Mouse (Mus musculus) lung, embryonic 14.5 days (tissue): Measurements from ENCODE around the gene Hoxc5. TPM values are rescaled to one million over a fixed set of nuclear protein-coding genes. Genes with fewer than 3 reads are reported as not detected.

Experiments
- ATAC-seq: fragments of 200-750 bp; cut with Nextera tagmentation; 2 replicates; pipeline ENCODE4 v1.8.0; 2017; ENCODE audit warnings: mild to moderate bottlenecking, moderate TSS enrichment, moderate library complexity; ENCODE audit not compliant: insufficient read depth
- DNase-seq: peaks from one replicate; pipeline ENCODE4 v3.0.0-alpha.2; 2015
- H3K27ac ChIP-seq: fragments of 300-500 bp; sonication (generic); 2 replicates; pipeline ENCODE4 v1.5.1; 2014; ENCODE audit warnings: low read depth, mild to moderate bottlenecking, moderate library complexity
- H3K27me3 ChIP-seq: fragments of 300-500 bp; sonication (generic); 2 replicates; pipeline ENCODE4 v1.6.1; 2014; ENCODE audit warnings: low read length, control low read depth; ENCODE audit not compliant: insufficient read depth
- H3K36me3 ChIP-seq: fragments of 300-500 bp; sonication (generic); 2 replicates; pipeline ENCODE4 v1.6.1; 2014; ENCODE audit warnings: control low read depth; ENCODE audit not compliant: insufficient read depth
- H3K4me1 ChIP-seq: fragments of 300-500 bp; sonication (generic); 2 replicates; pipeline ENCODE4 v1.6.1; 2014; ENCODE audit warnings: antibody characterized with exemption, control low read depth; ENCODE audit not compliant: insufficient read depth
- H3K4me2 ChIP-seq: fragments of 300-500 bp; sonication (generic); 2 replicates; pipeline ENCODE4 v1.6.1; 2014; ENCODE audit warnings: mild to moderate bottlenecking
- H3K4me3 ChIP-seq: fragments of 300-500 bp; sonication (generic); 2 replicates; pipeline ENCODE4 v1.5.1; 2014; ENCODE audit warnings: low read depth, low read length
- H3K9ac ChIP-seq: fragments of 300-500 bp; sonication (generic); 2 replicates; pipeline ENCODE4 v1.6.1; 2014
- H3K9me3 ChIP-seq: fragments of 300-500 bp; sonication (generic); 2 replicates; pipeline ENCODE4 v1.6.1; 2016; ENCODE audit warnings: low read depth, low read length, control low read depth
- CTCF ChIP-seq: IDR thresholded peaks from 2 replicates; pipeline ENCODE4 v1.5.1; 2016; ENCODE audit warnings: antibody characterized with exemption, low read depth
- WGBS: fragments of 180-500 bp; shearing (Covaris S2); extraction: QIAGEN DNeasy Blood & Tissue Kit; methylation state at CpG from one replicate; pipeline ENCODE4 v1.1.7; 2014; 5-methylcytosine and 5-hydroxymethylcytosine counted together
- polyA plus RNA-seq: library from polyadenylated mRNA; unstranded; fragments of >200 nt; fragmentation: Nextera tagmentation; extraction: Ambion mirVana; gene quantifications from 2 replicates; pipeline ENCODE4 v1.2.1, GENCODE M21; 2014

The Hoxc5 gene
- polyA plus RNA-seq, 1 experiment from 2014 or later = 0.62 TPM

GRCm38 (mm10) chr15:102922012-102922362 lies 45.3 kb upstream of the Hoxc5 start:
- H3K4me1 ChIP-seq = no peaks in the 10 kb centered on the region
- no peak overlapping the region for H3K9ac ChIP-seq
- DNase-seq (peak; percentile 62), ATAC-seq (peak; percentile 56)
- H3K9me3 ChIP-seq = no peaks in the 10 kb centered on the region
- H3K4me3 ChIP-seq = 0 out of 2 replicates have a peak overlapping the region, but pooled peaks have one; percentile 5
- H3K27me3 ChIP-seq = peaks cover 99% of the 10 kb centered on the region
- H3K27ac ChIP-seq = no peak overlapping the region
- under 1% methylated on average over 24 of the region's 24 CpGs for WGBS
- no peak overlapping the region for H3K4me2 ChIP-seq
- TF ChIP-seq CTCF = no peak
- no peaks in the 10 kb centered on the region for H3K36me3 ChIP-seq

GRCm38 (mm10) chr15:102922636-102923500 lies 44.4 kb upstream of the Hoxc5 start:
- DNase-seq = no peak
- ATAC-seq = no peak

GRCm38 (mm10) chr15:102927032-102927645 lies 40.1 kb upstream of the Hoxc5 start:
- no peaks in the 10 kb centered on the region for H3K36me3 ChIP-seq
- no peaks in the 10 kb centered on the region for H3K4me1 ChIP-seq
- no peak for TF ChIP-seq CTCF
- under 1% methylated on average over 40 of the region's 40 CpGs for WGBS
- H3K27me3 ChIP-seq = peaks cover 99% of the 10 kb centered on the region
- H3K9ac ChIP-seq = no peak overlapping the region
- ATAC-seq (no peak), DNase-seq (no peak)
- H3K27ac ChIP-seq = no peak overlapping the region
- H3K9me3 ChIP-seq = no peaks in the 10 kb centered on the region
- no peak overlapping the region for H3K4me2 ChIP-seq
- no peak overlapping the region for H3K4me3 ChIP-seq

More at GRCm38 (mm10) chr15:102922636-102923500, 44.4 kb upstream of the Hoxc5 start:
- Histone ChIP-seq H3K27ac (no peak overlapping the region), H3K4me1 (no peaks in the 10 kb centered on the region), H3K9ac (no peak overlapping the region), H3K36me3 (no peaks in the 10 kb centered on the region), H3K4me3 (no peak overlapping the region), H3K4me2 (no peak overlapping the region), H3K27me3 (peaks cover 99% of the 10 kb centered on the region), H3K9me3 (no peaks in the 10 kb centered on the region)
- no peak for TF ChIP-seq CTCF
- 16% methylated on average over 6 of the region's 6 CpGs for WGBS

- under 1% methylated on average over 23 of the region's 23 CpGs for WGBS
- no peaks in the 10 kb centered on the region for H3K9me3 ChIP-seq
- H3K27me3 ChIP-seq = peaks cover 100% of the 10 kb centered on the region
- no peak for TF ChIP-seq CTCF
- H3K36me3 ChIP-seq = no peaks in the 10 kb centered on the region
- H3K27ac ChIP-seq = no peak overlapping the region
- no peak overlapping the region for H3K4me2 ChIP-seq
- ATAC-seq (no peak), DNase-seq (no peak)
- no peak overlapping the region for H3K4me3 ChIP-seq
- H3K4me1 ChIP-seq = no peaks in the 10 kb centered on the region
- no peak overlapping the region for H3K9ac ChIP-seq
Observed at GRCm38 (mm10) chr15:102931706-102932358, 35.4 kb upstream of the Hoxc5 start.

- 4% methylated on average over 12 of the region's 12 CpGs for WGBS
- H3K9ac ChIP-seq = no peak overlapping the region
- H3K4me3 ChIP-seq = no peak overlapping the region
- H3K4me1 ChIP-seq = no peaks in the 10 kb centered on the region
- TF ChIP-seq CTCF = no peak
- H3K36me3 ChIP-seq = no peaks in the 10 kb centered on the region
- H3K27ac ChIP-seq = no peak overlapping the region
- H3K4me2 ChIP-seq = no peak overlapping the region
- no peak for DNase-seq
- no peaks in the 10 kb centered on the region for H3K9me3 ChIP-seq
- peaks cover 100% of the 10 kb centered on the region for H3K27me3 ChIP-seq
- no peak for ATAC-seq
Observed at GRCm38 (mm10) chr15:102934438-102934837, 32.8 kb upstream of the Hoxc5 start.

- DNase-seq = peak; percentile 47
- H3K9ac ChIP-seq = no peak overlapping the region
- H3K4me3 ChIP-seq = no peak overlapping the region
- H3K4me1 ChIP-seq = no peaks in the 10 kb centered on the region
- no peaks in the 10 kb centered on the region for H3K36me3 ChIP-seq
- H3K4me2 ChIP-seq = no peak overlapping the region
- H3K27me3 ChIP-seq = peaks cover 100% of the 10 kb centered on the region
- TF ChIP-seq CTCF = no peak
- no peak overlapping the region for H3K27ac ChIP-seq
- H3K9me3 ChIP-seq = no peaks in the 10 kb centered on the region
- no peak for ATAC-seq
- 1% methylated on average over 27 of the region's 27 CpGs for WGBS
Observed at GRCm38 (mm10) chr15:102934897-102935296, 32.3 kb upstream of the Hoxc5 start.

GRCm38 (mm10) chr15:102936279-102936972 lies 30.8 kb upstream of the Hoxc5 start, which contains the start of gene Hoxc12:
TSS of gene Hoxc12 (plus strand) at chr15:102936757.
- ATAC-seq (no peak), DNase-seq (no peak)
- Histone ChIP-seq H3K4me1 (no peaks in the 10 kb centered on the region), H3K36me3 (no peaks in the 10 kb centered on the region), H3K27me3 (peaks cover 100% of the 10 kb centered on the region), H3K27ac (no peak within 1 kb of the TSS), H3K9me3 (no peaks in the 10 kb centered on the region), H3K9ac (no peak within 1 kb of the TSS), H3K4me2 (no peak within 1 kb of the TSS), H3K4me3 (no peak within 1 kb of the TSS)
- 2% methylated on average over 31 of the region's 31 CpGs for WGBS
- no peak for TF ChIP-seq CTCF
